Mouse (Mus musculus) mature B cell (primary cell): ENCODE data around the gene Defb28.

Experiments used
- in situ Hi-C: fragments of 300-500 bp; cut with MboI; formaldehyde crosslinking; loops from 2 replicates; pipeline ENCODE4 v1.14.3; 2019

Gene Defb28

DNA sequence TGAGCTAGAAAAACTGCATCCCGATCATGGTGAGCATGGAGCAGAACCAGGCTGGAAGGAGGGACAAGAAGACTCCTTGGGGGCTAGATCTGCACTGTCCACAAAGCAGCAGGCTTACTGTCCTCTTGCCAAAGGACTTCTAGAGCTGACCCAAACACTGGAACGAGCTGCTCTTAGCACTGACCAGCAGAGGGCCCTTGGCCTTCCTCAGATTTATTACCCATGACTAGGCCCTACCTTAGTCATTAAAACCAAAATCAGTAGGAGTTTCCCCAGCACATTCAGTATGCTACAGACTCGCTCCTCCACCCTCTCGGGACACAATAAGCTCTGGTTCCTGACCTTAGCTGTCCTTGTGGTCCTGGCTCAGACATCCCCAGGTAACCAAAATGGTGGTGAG, at the start of gene Defb28:
TSS of gene Defb28 (plus strand) at position 275 of the 400 bp plus-strand sequence.
- in situ Hi-C loops = no loop called here

DNA sequence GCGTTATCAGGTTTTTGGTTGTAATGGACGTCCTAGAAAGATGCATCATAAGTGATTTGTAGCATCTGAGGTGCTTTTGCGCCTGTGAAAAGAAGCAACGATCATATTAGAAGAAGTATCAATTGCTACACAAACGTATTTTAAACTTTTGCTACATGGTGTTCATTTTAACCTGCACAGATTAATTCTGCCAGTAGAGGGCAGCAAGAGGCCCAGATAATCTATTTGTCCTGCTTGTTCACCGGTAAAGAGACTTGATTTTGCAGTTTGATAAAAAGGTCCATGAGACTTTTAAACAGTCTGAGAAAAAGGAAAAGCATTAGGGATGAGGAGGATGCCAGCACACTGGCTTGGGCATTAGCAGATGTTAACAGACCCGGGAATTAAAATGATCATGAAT, 47.1 kb upstream of the Defb28 start:
- in situ Hi-C loops = no loop called here

GRCm38 (mm10) chr2:152472434-152472833, 45.6 kb upstream of the Defb28 start:
- in situ Hi-C loops = no loop called here

- in situ Hi-C loops = no loop called here
Observed at GRCm38 (mm10) chr2:152476763-152477162, 41.3 kb upstream of the Defb28 start, which contains the start of gene Defb20. Gene Defb20 (plus strand): TSS chr2:152477063.

- in situ Hi-C loops = no loop called here
Observed at GRCm38 (mm10) chr2:152480881-152481280, 37.2 kb upstream of the Defb28 start.

- in situ Hi-C loops = no loop called here
Observed at GRCm38 (mm10) chr2:152481726-152482125, 36.3 kb upstream of the Defb28 start.

- in situ Hi-C loops = no loop called here
Observed at GRCm38 (mm10) chr2:152487024-152487423, 31.0 kb upstream of the Defb28 start.

DNA sequence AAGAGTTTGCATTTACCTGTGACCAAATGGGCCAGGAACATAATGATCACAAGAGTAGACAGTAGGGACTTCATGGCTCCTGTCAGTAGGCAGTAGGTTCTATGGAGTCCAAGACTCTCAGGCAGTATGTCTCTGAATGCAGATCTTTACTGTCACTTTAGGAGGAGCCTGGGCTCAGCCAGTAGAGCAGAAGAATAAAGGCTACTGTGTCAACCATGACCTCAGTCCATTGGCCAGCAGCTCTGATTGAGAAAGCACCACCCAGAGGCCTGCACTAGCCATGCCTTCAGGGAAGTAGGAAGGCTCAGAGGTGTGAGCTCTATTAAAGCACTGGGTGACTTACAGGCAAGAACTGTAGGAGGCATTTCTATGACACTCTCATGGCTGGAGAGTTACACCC, 28.0 kb upstream of the Defb28 start, which contains the start of gene Defb22:
TSS of gene Defb22 (minus strand) at position 101 of the 400 bp plus-strand sequence.
- in situ Hi-C loops = no loop called here

GRCm38 (mm10) chr2:152493151-152493550, 24.9 kb upstream of the Defb28 start:
- in situ Hi-C loops = no loop called here

DNA sequence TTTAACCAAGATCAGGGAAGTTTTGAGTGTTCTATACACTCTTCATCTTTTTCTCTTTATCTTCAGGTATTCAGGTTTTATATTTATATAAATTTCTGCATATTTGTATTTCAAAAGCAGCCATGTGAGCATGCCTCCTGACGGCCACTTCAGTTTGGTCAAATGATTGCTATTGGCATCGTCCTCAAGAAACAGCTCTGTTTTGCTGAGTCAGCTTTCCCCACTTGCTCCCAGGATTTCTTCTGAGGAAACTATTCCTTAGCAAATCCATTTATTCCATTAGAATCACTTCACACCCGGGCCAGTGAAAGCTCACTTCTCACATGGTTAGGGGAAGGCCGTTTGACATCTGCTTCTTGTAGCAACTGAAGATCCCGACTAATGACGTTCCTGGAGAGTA, 20.0 kb upstream of the Defb28 start:
- in situ Hi-C loops = no loop called here

DNA sequence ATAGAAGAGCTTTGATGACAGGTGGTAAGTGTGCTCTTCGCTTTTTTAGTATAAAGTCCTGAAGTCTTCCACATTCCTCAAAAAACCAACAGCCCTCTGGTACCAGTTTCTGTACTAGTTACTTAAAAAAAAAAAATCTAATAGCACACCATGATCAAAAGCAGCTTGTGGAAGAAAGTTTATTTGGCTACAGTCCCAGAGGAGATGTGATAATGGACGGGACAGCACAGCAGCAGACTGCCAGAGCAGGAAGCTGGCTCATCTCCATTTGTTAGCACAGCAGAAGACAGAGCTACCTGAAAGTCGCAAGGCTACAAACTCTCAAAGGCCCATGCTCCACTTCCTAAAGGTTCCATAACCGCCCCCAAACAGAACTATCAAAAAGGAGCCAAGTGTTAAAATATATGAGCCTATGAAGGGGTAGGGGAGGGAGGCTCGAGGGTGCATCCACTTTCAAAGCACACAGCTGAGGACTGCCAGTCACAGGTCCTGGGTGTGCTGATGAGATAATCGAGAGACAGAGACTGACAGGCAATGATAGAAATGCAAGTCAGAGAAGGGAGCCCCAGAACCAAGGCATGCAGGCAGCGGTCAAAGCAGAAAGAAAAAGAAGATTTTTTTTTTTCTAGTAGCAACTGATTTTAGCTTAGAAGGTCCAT, 17.7 kb upstream of the Defb28 start:
- in situ Hi-C loops = no loop called here

- in situ Hi-C loops = no loop called here
Observed at GRCm38 (mm10) chr2:152500863-152501229, 17.2 kb upstream of the Defb28 start.

DNA sequence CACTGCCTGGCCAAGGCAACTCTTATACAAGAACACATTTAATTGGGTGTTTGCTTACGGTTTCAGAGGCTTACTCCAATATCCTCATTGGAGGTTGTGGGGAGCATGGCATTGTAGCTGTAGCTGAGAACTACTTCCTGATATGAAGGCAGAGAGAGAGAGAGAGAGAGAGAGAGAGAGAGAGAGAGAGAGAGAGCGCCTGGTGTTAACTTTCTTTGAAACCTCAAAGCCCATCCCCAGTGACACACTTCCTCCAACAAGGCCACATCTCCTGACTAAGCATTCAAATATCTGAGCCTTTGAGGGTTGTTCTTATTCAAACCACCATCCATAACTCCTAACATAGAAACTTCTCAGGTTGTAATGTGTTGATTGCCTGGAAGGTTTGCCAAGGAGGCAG, 14.1 kb upstream of the Defb28 start:
- in situ Hi-C loops = no loop called here

DNA sequence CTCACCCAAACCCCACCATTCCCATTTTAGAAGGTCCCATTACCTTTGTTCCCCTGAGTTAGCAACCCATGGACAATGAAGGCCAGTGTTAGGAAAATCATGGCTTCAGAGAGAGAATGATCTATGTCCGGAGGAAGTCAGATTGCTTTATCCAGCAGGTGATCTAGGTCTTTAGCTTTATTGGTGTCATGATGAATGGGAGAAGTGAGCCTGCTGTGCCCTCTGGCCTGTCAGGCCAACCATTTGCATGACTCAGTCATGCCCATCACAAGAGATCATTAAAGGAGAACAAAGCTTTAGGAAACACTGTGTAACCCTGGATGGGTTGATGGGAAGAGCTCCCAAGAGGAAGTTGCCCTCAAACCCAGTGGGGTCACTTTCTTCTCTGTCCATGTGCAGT, 6.5 kb upstream of the Defb28 start, which contains the start of gene Defb26:
TSS of gene Defb26 (minus strand) at position 101 of the 400 bp plus-strand sequence.
- in situ Hi-C loops = no loop called here

GRCm38 (mm10) chr2:152516084-152516483, 2.0 kb upstream of the Defb28 start:
- in situ Hi-C loops = no loop called here

DNA sequence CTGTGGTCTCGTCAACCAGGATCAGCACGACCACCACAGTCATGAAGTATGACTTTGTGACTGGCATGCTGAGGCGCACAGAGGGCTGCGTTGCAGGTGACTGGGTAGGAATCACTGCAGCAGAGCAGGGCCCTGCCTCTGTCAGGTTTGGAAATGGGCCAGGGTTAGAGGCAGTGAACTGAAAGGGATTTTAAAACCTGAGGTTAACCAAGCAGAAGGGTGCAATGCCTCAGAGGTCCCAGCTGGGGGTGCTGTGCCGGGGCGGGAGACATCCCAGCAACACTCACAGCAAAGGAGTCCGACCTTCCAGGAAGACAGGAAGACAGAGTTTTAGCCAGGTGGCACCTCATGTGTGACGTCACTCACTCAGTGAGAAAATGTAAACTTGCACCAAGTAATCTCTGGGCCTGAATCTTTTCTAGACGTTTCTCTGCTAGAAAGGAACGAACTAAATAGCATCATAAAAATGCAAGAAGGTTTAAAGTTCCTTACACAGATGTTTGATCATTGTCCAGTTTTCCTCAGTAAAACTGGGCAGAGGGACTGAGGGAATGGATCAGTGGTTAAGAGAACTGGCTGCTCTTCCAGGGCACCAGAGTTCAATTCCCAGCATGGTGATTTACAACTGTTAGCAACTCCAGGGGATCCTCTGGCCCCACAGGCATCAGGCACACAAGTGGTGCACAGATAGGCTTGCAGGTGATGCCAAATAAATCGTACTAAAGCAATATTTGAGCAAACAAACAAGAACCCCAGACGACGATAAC, 22.1 kb downstream of the Defb28 start, which contains the start of gene Defb29:
TSS of gene Defb29 (minus strand) at position 155 of the 767 bp plus-strand sequence.
- in situ Hi-C loops = no loop called here

DNA sequence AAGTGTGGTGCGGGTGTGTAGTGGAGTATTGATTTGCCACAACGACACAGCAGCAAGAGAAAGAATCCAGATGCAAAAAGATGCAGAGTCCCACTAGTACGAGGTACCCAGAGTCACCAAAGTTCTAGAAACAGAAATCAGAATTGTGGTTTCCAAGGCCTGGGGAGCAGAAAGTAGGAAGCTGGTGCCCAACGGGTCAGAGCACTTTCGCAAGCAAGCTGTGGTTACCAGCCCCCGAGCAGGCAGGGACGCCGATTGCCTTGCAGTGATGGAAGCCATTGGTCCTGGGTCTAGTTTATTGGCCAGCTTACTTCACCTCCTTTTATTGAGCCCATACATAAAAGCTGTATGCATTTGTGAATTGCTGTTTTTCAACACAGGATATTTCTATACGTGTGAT, 23.9 kb downstream of the Defb28 start:
- in situ Hi-C loops = no loop called here

DNA sequence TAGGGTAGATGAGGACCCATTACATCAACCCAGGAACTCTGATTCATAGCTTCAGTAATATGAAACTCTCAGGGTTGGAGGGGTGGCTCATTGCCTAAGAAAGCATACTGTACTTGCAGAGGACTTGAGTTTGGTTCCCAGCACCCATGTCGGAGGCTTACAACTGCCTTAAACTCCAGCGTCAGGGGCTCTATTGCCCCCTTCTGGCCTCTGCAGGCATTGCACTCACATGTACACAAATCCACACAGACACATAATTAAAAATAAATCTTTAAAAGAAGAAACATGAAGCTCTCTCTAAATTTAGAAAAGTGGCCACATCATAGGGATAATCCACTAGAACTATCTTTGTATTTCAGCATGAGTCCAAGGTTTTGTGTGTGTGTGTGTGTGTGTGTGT, 24.8 kb downstream of the Defb28 start:
- in situ Hi-C loops = no loop called here

DNA sequence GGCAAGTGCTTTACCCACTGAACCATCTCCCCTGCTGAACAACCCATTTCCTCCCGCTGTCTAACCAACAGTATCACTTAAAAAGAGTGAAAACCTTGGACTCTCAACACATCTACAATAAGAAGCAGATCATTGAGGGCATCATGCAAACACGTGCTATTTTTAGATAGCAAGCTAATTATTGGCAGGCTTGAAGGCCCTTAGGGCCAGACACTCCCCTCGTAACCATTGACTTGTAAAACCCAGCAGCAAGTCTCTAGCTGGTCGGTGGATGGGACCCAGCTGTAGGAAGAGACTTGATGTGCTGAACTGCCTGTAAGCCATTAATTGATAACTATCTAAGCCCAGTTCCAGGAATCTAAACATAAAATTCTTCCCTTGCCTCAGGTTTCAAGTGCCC, 25.4 kb downstream of the Defb28 start:
- in situ Hi-C loops = no loop called here

DNA sequence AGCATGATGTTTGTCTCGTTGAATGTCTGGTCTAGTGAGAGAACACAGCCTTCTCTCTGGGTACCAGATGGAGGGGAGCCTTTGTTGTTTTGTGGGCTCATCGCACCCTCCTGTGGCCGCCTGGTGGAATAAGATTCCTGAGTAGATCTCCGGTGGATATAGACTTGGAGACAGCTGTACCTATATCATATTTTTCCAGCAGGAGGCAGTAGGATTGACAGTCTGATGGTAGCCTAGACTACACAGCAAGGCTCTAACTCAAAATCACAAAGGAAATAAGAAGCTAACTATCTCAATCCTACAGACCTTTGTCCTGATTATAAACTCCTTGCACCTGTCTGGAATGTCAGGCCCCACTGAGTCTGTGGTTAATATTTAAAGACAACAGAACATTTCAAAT, 26.6 kb downstream of the Defb28 start:
- in situ Hi-C loops = no loop called here

DNA sequence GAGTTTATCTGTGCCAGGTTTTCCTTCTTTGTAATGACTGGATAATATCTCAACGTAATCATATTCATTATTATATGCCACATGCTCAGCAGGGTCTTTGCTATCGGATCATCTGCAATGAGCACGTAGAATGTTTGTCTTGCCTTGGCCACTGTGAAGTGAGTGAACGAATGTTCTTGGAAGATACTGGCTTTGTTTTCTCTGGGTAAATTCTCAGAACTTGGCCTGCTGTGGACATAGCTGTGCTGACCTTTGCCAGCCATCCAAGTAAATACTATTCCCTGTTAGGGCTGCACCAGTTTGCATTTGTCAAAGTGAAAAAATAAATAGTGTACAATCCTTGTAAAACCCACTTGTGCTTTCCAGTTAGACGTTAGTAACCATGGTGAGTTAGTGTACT, 30.1 kb downstream of the Defb28 start:
- in situ Hi-C loops = no loop called here

- in situ Hi-C loops = no loop called here
Observed at GRCm38 (mm10) chr2:152553774-152554423, 35.8 kb downstream of the Defb28 start.

- in situ Hi-C loops = no loop called here
Observed at GRCm38 (mm10) chr2:152556655-152557054, 38.6 kb downstream of the Defb28 start.
